Mouse (Mus musculus) gastrocnemius, adult 18-20 months (tissue): ENCODE data around the gene Onecut3. TPM values are rescaled to one million over a fixed set of nuclear protein-coding genes. Genes with fewer than 3 reads are reported as not detected.

Source experiments
- DNase-seq: peaks from one replicate; pipeline ENCODE4 v3.0.0; 2021; ENCODE audit warnings: low spot score
- total RNA-seq, 2 experiments: library from RNA; stranded (reverse); gene quantifications; 2 replicates each; pipeline ENCODE4 v1.2.3; 2021

Gene Onecut3
- total RNA-seq, 2 experiments from 2014 or later = not detected

GRCm38 (mm10) chr10:80503599-80504220 is 9.1 kb downstream of the Onecut3 start:
- DNase-seq = no peak

GRCm38 (mm10) chr10:80504724-80505123 is 10.1 kb downstream of the Onecut3 start:
- DNase-seq = no peak

- peak; percentile 61 for DNase-seq
Observed at GRCm38 (mm10) chr10:80506222-80506621, 11.6 kb downstream of the Onecut3 start.

- peak; percentile 86 for DNase-seq
Observed at GRCm38 (mm10) chr10:80509412-80510272, 15.0 kb downstream of the Onecut3 start.

GRCm38 (mm10) chr10:80510273-80510660 is 15.6 kb downstream of the Onecut3 start:
- no peak for DNase-seq

- no peak for DNase-seq
Observed at GRCm38 (mm10) chr10:80513739-80514138, 19.1 kb downstream of the Onecut3 start.

- DNase-seq = no peak
Observed at GRCm38 (mm10) chr10:80519287-80519686, 24.7 kb downstream of the Onecut3 start.

- DNase-seq = no peak
Observed at GRCm38 (mm10) chr10:80523299-80523698, 28.7 kb downstream of the Onecut3 start.

- no peak for DNase-seq
Observed at GRCm38 (mm10) chr10:80526172-80526571, 31.5 kb downstream of the Onecut3 start.

GRCm38 (mm10) chr10:80532783-80533182 is 38.1 kb downstream of the Onecut3 start:
- no peak for DNase-seq

GRCm38 (mm10) chr10:80533704-80534103 is 39.1 kb downstream of the Onecut3 start:
- no peak for DNase-seq

GRCm38 (mm10) chr10:80535071-80535470 is 40.4 kb downstream of the Onecut3 start:
- no peak for DNase-seq

GRCm38 (mm10) chr10:80535711-80536110 is 41.1 kb downstream of the Onecut3 start:
- no peak for DNase-seq

- no peak for DNase-seq
Observed at GRCm38 (mm10) chr10:80538180-80538579, 43.5 kb downstream of the Onecut3 start.

- peak; percentile 65 for DNase-seq
Observed at GRCm38 (mm10) chr10:80538710-80539394, 44.2 kb downstream of the Onecut3 start, which contains the start of gene Atp8b3. TSS of gene Atp8b3 (minus strand) at chr10:80539124.

- DNase-seq = no peak
Observed at GRCm38 (mm10) chr10:80539493-80539892, 44.9 kb downstream of the Onecut3 start.

GRCm38 (mm10) chr10:80543873-80544272 is 49.2 kb downstream of the Onecut3 start:
- DNase-seq = no peak

- DNase-seq = no peak
Observed at GRCm38 (mm10) chr10:80545590-80545989, 51.0 kb downstream of the Onecut3 start.

GRCm38 (mm10) chr10:80546945-80547344 is 52.3 kb downstream of the Onecut3 start:
- no peak for DNase-seq

- DNase-seq = no peak
Observed at GRCm38 (mm10) chr10:80547539-80547938, 52.9 kb downstream of the Onecut3 start.

- peak; percentile 53 for DNase-seq
Observed at GRCm38 (mm10) chr10:80548428-80549006, 53.9 kb downstream of the Onecut3 start.

GRCm38 (mm10) chr10:80549279-80549678 is 54.6 kb downstream of the Onecut3 start:
- DNase-seq = no peak
